Mouse (Mus musculus): ENCODE measurements around the gene Ccnb1.
"Not testable (repeated sequence)": the region's sequence is repeated elsewhere in the genome, so short reads cannot be mapped to it uniquely, and the experiment has no call there.

Gene Ccnb1

GRCm38 (mm10) chr13:100786414-100786867, at the start of gene Ccnb1:
Gene Ccnb1, minus strand, starts transcription at chr13:100786570.
- peak; percentile 88 for DNase-seq (ENCODE audit: extremely low read depth, low read depth)

- peak; percentile 45 for DNase-seq (ENCODE audit: extremely low read depth, low read depth)
Observed at GRCm38 (mm10) chr13:100834777-100835176, 48.4 kb upstream of the Ccnb1 start.

- DNase-seq (ENCODE audit: extremely low read depth, low read depth) = no peak
Observed at GRCm38 (mm10) chr13:100833640-100834002, 47.3 kb upstream of the Ccnb1 start.

- peak; percentile 92 for DNase-seq (ENCODE audit: extremely low read depth, low read depth)
Observed at GRCm38 (mm10) chr13:100832741-100833639, 46.6 kb upstream of the Ccnb1 start, which contains the start of gene Slc30a5. Gene Slc30a5, minus strand, starts transcription at chr13:100833427.

GRCm38 (mm10) chr13:100832188-100832587, 45.8 kb upstream of the Ccnb1 start:
- peak; percentile 52 for DNase-seq (ENCODE audit: extremely low read depth, low read depth)

- DNase-seq (ENCODE audit: extremely low read depth, low read depth) = no peak
Observed at GRCm38 (mm10) chr13:100831123-100831522, 44.8 kb upstream of the Ccnb1 start.

- no peak for DNase-seq (ENCODE audit: extremely low read depth, low read depth)
Observed at GRCm38 (mm10) chr13:100825627-100826410, 39.4 kb upstream of the Ccnb1 start.

GRCm38 (mm10) chr13:100824916-100825315, 38.5 kb upstream of the Ccnb1 start:
- no peak for DNase-seq (ENCODE audit: extremely low read depth, low read depth)

GRCm38 (mm10) chr13:100824306-100824705, 37.9 kb upstream of the Ccnb1 start:
- DNase-seq (ENCODE audit: extremely low read depth, low read depth) = peak; percentile 52

GRCm38 (mm10) chr13:100823863-100824262, 37.5 kb upstream of the Ccnb1 start:
- DNase-seq (ENCODE audit: extremely low read depth, low read depth) = no peak

GRCm38 (mm10) chr13:100814451-100814850, 28.1 kb upstream of the Ccnb1 start:
- DNase-seq (ENCODE audit: extremely low read depth, low read depth) = no peak

- no peak for DNase-seq (ENCODE audit: extremely low read depth, low read depth)
Observed at GRCm38 (mm10) chr13:100805776-100806175, 19.4 kb upstream of the Ccnb1 start.

- DNase-seq (ENCODE audit: extremely low read depth, low read depth) = no peak
Observed at GRCm38 (mm10) chr13:100797171-100797570, 10.8 kb upstream of the Ccnb1 start.

- DNase-seq (ENCODE audit: extremely low read depth, low read depth) = no peak
Observed at GRCm38 (mm10) chr13:100789083-100789482, 2.7 kb upstream of the Ccnb1 start.

- DNase-seq (ENCODE audit: extremely low read depth, low read depth) = not testable (repeated sequence)
Observed at GRCm38 (mm10) chr13:100788057-100788456, 1.7 kb upstream of the Ccnb1 start.

- no peak for DNase-seq (ENCODE audit: extremely low read depth, low read depth)
Observed at GRCm38 (mm10) chr13:100787316-100788010, 1.1 kb upstream of the Ccnb1 start.

GRCm38 (mm10) chr13:100785806-100786413, 460 bp downstream of the Ccnb1 start:
- no peak for DNase-seq (ENCODE audit: extremely low read depth, low read depth)

GRCm38 (mm10) chr13:100777491-100777890, 8.9 kb downstream of the Ccnb1 start:
- peak; percentile 91 for DNase-seq (ENCODE audit: extremely low read depth, low read depth)

GRCm38 (mm10) chr13:100776710-100777109, 9.7 kb downstream of the Ccnb1 start:
- DNase-seq (ENCODE audit: extremely low read depth, low read depth) = no peak

GRCm38 (mm10) chr13:100776056-100776419, 10.3 kb downstream of the Ccnb1 start:
- DNase-seq (ENCODE audit: extremely low read depth, low read depth) = no peak
